Mouse (Mus musculus) right cerebral cortex, postnatal 25 days (tissue): Measurements from ENCODE around the gene Ecpas.

Source experiments
- DNase-seq: peaks from one replicate; pipeline ENCODE4 v3.0.0; 2022

Ecpas gene

GRCm38 (mm10) chr4:58911069-58911830 lies 1.3 kb downstream of the Ecpas start:
- DNase-seq: peak; percentile 58

DNA sequence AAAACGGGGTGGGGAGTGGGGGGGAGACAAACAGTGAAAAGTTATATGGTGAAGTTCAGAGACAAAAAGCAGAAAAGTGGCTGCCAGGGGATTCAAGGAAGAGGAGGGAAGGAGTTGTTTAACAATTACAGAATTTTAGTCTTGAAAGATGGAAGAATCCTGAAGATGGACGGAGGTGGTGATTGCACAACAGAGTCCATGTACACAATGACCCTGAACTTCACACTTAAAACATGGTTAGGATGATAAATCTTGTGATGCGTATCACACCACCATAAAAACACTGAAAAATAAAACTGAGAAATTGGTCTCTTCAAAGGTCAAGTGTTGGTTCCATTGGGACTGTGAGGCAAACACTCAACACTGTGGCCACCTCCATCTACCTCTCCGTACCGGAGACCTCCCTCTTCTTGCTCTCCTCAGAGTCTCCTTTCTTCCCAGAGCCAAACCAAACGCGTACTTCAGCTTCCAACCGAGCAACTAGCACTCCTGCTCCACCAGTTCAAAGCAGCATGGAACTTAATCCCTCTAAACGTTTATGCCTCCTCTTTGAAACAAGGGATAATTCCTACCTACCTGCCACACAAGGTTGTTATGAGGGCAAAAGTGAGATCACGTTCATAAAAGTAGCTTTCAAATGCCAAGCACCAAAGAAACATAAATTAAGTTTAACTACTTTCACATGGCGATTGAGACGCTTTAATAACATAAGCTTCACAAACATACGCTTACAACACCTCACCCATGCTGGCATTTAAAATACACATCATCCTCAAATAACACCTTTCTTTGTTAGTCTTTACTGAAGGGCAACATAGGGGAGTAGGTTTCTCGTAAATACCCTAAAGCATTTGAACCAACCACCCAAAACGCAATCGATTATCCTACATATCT lies 2.1 kb downstream of the Ecpas start:
- DNase-seq: no peak

- no peak for DNase-seq
Observed at GRCm38 (mm10) chr4:58907453-58907852, 5.1 kb downstream of the Ecpas start.

- DNase-seq: no peak
Observed at GRCm38 (mm10) chr4:58898318-58898717, 14.2 kb downstream of the Ecpas start.

GRCm38 (mm10) chr4:58897436-58897835 lies 15.1 kb downstream of the Ecpas start:
- DNase-seq: no peak

- no peak for DNase-seq
Observed at GRCm38 (mm10) chr4:58894399-58894798, 18.1 kb downstream of the Ecpas start.

DNA sequence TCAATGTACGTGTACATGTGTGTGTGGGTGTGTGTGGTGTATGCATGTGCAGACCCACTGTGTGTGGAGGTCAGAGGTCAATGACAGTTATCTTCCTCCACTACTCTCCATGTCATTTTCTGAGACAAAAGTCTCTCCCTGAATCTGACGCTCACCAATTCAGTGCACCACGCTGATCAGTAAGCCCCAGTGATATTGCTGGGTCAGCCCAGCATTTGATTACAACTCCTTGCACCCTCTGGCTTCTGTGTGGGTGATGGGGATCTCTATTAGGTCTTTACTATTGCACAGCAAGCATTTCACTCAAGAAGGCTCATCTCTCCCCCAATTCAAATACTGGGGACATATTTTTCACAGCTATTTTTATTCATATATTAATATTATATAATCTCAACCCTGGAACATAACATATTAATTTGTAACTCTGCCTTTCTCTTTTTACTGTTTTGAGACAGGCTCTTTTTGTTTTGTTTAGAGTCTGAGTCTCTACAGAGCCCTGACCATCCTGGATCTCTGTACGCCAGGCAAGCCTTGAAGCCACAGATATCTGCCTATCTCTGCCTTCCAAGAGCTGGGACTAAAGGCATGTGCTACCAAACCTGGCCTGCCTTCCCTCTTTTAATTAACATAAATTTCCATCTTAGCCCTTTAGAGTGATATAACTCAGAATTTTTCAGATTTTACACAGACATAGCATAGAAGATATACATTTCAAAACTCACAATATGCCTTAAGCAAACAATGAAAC lies 22.3 kb downstream of the Ecpas start:
- DNase-seq: no peak

DNA sequence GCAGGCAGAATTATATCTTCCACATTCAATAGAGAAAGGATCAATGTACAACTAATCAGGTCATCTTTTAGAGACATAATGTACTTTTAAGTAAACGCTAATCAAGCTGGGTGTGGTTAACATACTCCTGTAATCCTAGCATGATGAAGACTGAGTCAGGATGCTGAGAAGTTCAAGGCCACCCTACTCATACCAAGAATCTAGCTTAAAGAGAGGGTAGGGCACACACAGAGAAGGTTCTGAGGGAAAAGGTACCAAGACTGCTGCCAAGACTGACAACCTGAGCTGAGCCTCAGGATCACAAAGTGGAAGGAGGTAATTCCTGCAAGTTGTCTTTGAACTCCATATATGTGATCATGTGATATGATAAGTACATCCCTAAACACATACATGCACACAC lies 24.0 kb downstream of the Ecpas start:
- DNase-seq: no peak

DNA sequence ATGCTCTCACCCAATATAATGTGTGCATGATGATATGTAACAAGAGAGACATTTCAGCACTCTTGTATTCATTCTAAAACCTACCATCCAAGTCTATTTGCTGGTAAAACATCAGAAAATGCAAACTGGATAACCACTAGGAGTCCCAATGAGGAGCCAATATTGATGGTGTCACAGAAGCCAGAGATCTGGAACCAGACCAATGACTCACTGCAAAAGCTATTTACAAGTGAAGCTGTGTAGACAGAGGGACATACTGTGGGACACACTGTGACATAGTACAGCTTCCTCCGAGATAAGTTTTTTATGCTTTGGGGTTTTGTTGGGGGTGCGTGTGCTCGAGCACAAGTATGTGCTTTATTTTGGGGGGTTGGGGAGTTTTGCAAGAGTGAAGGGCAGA lies 24.9 kb downstream of the Ecpas start:
- DNase-seq: no peak

- no peak for DNase-seq
Observed at GRCm38 (mm10) chr4:58886778-58887177, 25.8 kb downstream of the Ecpas start.

GRCm38 (mm10) chr4:58885341-58885740 lies 27.2 kb downstream of the Ecpas start:
- no peak for DNase-seq

- DNase-seq: no peak
Observed at GRCm38 (mm10) chr4:58883841-58884240, 28.7 kb downstream of the Ecpas start.

DNA sequence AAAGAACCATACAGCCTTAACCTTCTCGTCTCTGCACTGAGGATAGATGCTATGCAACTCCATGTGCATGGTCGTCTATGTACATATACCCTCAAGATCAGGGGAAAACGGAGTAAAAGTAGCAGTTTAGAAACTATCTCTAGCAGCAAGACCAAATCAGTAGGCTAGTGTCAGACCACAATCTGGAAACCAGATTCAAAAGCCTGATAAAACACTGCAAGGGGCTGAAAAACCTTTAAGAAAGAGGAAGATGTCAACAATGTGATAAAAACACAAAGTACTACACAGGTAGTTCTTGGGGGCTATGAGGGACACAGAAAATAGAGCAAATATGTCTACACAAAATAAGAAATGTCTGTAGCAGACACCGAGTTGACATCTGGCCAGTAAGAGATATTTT lies 38.2 kb downstream of the Ecpas start:
- no peak for DNase-seq

- DNase-seq: no peak
Observed at GRCm38 (mm10) chr4:58867242-58867641, 45.3 kb downstream of the Ecpas start.

DNA sequence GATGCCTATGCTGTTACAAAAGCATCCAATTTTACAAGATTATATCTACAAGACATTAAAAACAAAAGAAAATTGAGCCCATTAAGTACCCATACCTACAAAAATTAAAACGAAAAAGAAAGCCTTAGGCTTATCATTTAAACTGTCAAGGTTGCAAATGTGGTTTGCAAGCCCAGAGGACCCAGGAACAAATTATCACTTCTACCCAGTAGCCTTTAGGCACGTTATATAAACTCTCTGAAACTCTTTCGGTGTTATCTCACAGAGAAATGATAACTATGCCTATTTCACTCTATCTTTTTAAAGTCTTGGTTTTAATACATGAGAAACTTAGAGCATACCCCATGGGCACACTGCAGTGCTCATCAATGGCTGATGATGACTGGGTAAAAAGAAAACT lies 79.6 kb downstream of the Ecpas start:
- DNase-seq: no peak

GRCm38 (mm10) chr4:58825921-58826320 lies 86.6 kb downstream of the Ecpas start:
- no peak for DNase-seq

DNA sequence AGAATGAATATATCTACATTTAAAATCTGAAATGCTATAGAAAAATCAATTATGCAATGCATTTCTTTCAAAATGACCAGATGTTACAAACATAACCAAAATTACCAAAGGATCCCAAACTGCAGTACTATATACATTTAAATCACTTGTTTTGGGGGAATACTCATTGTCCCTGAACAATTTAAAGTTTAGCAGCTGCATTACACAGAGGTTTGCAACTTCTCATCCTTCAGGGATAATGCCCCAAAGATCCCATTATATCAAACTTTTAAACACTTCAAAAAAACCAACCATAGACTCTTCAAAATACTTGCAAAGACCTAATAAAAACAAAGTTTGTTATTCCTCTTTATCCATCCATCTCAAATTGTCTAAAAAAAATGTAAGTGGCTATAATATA lies 124.9 kb downstream of the Ecpas start, which contains the start of gene Olfr267:
Gene Olfr267 (minus strand): TSS at position 101 of the 400 bp plus-strand sequence.
- no peak for DNase-seq

DNA sequence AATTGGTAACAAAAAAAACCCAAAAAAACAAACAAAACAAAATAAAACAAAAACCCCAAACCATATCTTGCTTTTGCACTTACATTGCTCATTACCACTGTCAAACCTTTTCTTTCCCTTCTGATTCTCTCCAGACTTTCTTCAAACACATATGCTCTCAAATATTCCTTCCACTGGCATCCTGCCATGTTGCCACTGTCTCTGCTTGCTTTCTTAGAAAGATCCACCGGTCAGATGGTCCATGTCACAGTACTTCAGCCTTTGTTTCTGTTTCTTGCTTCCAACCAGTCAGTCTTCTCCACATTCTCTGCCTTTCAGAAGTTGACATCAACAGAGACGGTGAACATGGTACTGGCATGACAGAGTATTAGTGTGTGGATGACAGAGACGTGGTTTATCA lies 125.9 kb downstream of the Ecpas start:
- no peak for DNase-seq

GRCm38 (mm10) chr4:58763417-58763816 lies 149.1 kb downstream of the Ecpas start:
- no peak for DNase-seq

DNA sequence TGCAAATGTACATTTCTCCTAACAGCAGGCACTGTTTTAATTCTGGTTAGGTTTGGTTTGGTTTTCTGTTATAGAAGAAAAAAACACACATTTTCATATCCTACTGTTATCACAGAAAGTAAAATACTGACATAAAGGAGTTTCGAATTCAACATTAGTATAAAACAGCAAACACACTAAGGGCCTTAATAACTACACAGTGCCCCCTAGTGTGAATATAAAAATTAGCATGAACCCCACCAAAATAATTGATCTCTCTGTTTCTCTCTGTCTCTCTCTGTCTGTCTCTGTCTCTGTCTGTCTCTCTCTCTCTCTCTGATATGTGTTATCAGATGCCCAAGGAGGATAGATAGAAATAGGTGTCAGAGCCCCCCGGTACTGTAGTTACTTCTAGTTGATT lies 163.0 kb downstream of the Ecpas start:
- no peak for DNase-seq

GRCm38 (mm10) chr4:58749101-58749500 lies 163.4 kb downstream of the Ecpas start:
- DNase-seq: no peak
